Mouse (Mus musculus) forebrain, embryonic 13.5 days (tissue): Measurements from ENCODE around the gene Timp3. TPM values are rescaled to one million over a fixed set of nuclear protein-coding genes. Genes with fewer than 3 reads are reported as not detected.

Experiments used
- polyA plus RNA-seq: library from polyadenylated mRNA; unstranded; fragments of >200 nt; fragmentation: Nextera tagmentation; extraction: Ambion mirVana; gene quantifications from 2 replicates; pipeline ENCODE4 v1.2.1, GENCODE M21; 2015

Gene Timp3
- polyA plus RNA-seq, 1 experiment from 2014 or later = 13.3 TPM

Other genes starting within 250 kb of the Timp3 start
- gene Syn3, start 198.5 kb downstream of the Timp3 start, polyA plus RNA-seq = 7.6 and 10.7 TPM in 2 replicates